Mouse (Mus musculus) MEL (cell line): ENCODE data around the gene Mis18a. TPM values are rescaled to one million over a fixed set of nuclear protein-coding genes. Genes with fewer than 3 reads are reported as not detected.

ENCODE experiments used
- DNase-seq: peaks from one replicate; pipeline ENCODE4 v3.0.0; 2011; ENCODE audit warnings: low read depth, low spot score
- H3K27ac ChIP-seq: 2 replicates; pipeline ENCODE4 v1.5.1; 2012; ENCODE audit warnings: low read depth, mild to moderate bottlenecking, control low read depth, low read length, moderate library complexity; ENCODE audit not compliant: control insufficient read depth
- H3K27me3 ChIP-seq, 2 experiments: fragments of 150-350 bp in 1 of 2; sonication (generic) in 1 of 2; 2 replicates each; pipeline ENCODE4 v1.6.1; 2012; ENCODE audit warnings: low read length in 2 of 2, mild to moderate bottlenecking in 2 of 2, improper control_type of control experiment in 1 of 2, moderate library complexity in 1 of 2; ENCODE audit not compliant: insufficient read depth in 2 of 2, control insufficient read depth in 1 of 2
- H3K36me3 ChIP-seq, 2 experiments: 2 replicates each; pipeline ENCODE4 v1.6.1; 2012 to 2014; ENCODE audit warnings: low read length in 2 of 2, improper control_type of control experiment in 1 of 2, inconsistent platforms in 1 of 2, mild to moderate bottlenecking in 1 of 2; ENCODE audit not compliant: insufficient read depth in 2 of 2, control insufficient read depth in 1 of 2
- H3K4me1 ChIP-seq, 2 experiments: fragments of 150-350 bp in 1 of 2; sonication (generic) in 1 of 2; 2 replicates each; pipeline ENCODE4 v1.6.1; 2012; ENCODE audit warnings: low read length in 2 of 2, improper control_type of control experiment in 1 of 2, mild to moderate bottlenecking in 1 of 2; ENCODE audit not compliant: insufficient read depth in 2 of 2, control insufficient read depth in 1 of 2
- H3K4me3 ChIP-seq, 2 experiments: fragments of 150-350 bp in 1 of 2; sonication (generic) in 1 of 2; 2 replicates each; pipeline ENCODE4 v1.5.1; 2012; ENCODE audit warnings: low read depth in 2 of 2, low read length in 2 of 2, mild to moderate bottlenecking in 2 of 2, moderate library complexity in 2 of 2, control low read depth in 1 of 2, improper control_type of control experiment in 1 of 2; ENCODE audit not compliant: control insufficient read depth in 1 of 2, insufficient read depth in 1 of 2
- H3K79me2 ChIP-seq: 2 replicates; pipeline ENCODE4 v1.6.1; 2012; ENCODE audit warnings: mild to moderate bottlenecking, low read length, moderate library complexity; ENCODE audit not compliant: control insufficient read depth, poor library complexity, insufficient read depth
- H3K9ac ChIP-seq: 2 replicates; pipeline ENCODE4 v1.6.1; 2012; ENCODE audit warnings: low read depth, mild to moderate bottlenecking, control low read depth, low read length, moderate library complexity; ENCODE audit not compliant: control insufficient read depth, poor library complexity, severe bottlenecking
- H3K9me3 ChIP-seq: fragments of 150-350 bp; sonication (generic); replicated peaks from 2 replicates; pipeline ENCODE4 v1.6.1; 2012; ENCODE audit warnings: mild to moderate bottlenecking, low read length, improper control_type of control experiment, moderate library complexity; ENCODE audit not compliant: insufficient read depth
- BHLHE40 ChIP-seq: IDR thresholded peaks from 2 replicates; pipeline ENCODE4 v1.6.1; 2012; ENCODE audit warnings: low read depth, mild to moderate bottlenecking, inconsistent platforms, low read length, improper control_type of control experiment, borderline replicate concordance
- CHD1 ChIP-seq: IDR thresholded peaks from 2 replicates; pipeline ENCODE4 v1.6.1; 2012; ENCODE audit warnings: low read depth, mild to moderate bottlenecking, inconsistent platforms, low read length, improper control_type of control experiment
- CHD2 ChIP-seq: IDR thresholded peaks from 2 replicates; pipeline ENCODE4 v1.6.1; 2011; ENCODE audit warnings: low read length, improper control_type of control experiment
- CTCF ChIP-seq, 3 experiments: IDR thresholded peaks in 2 of 3; conservative IDR thresholded peaks in 1 of 3; 2 replicates each; pipeline ENCODE4 v1.5.1; 2011 to 2012; ENCODE audit warnings: low read length in 3 of 3, low read depth in 2 of 3, mild to moderate bottlenecking in 2 of 3, improper control_type of control experiment in 1 of 3, inconsistent platforms in 1 of 3, mixed read lengths in 1 of 3, moderate library complexity in 1 of 3; ENCODE audit not compliant: control insufficient read depth in 1 of 3, insufficient read depth in 1 of 3, poor library complexity in 1 of 3, severe bottlenecking in 1 of 3
- ELF1 ChIP-seq: IDR thresholded peaks from 2 replicates; pipeline ENCODE4 v1.6.1; 2014; ENCODE audit warnings: low read depth, mild to moderate bottlenecking, inconsistent platforms, low read length, improper control_type of control experiment, moderate library complexity
- ETS1 ChIP-seq: IDR thresholded peaks from 2 replicates; pipeline ENCODE4 v1.6.1; 2012; ENCODE audit warnings: low read depth, mild to moderate bottlenecking, inconsistent platforms, low read length, improper control_type of control experiment, moderate library complexity
- GABPA ChIP-seq: IDR thresholded peaks from 2 replicates; pipeline ENCODE4 v1.6.1; 2012; ENCODE audit warnings: low read depth, mild to moderate bottlenecking, inconsistent platforms, low read length, improper control_type of control experiment, moderate library complexity
- MAFK ChIP-seq: IDR thresholded peaks from 2 replicates; pipeline ENCODE4 v1.6.1; 2011; ENCODE audit warnings: low read depth, mild to moderate bottlenecking, low read length, improper control_type of control experiment, borderline replicate concordance
- MAX ChIP-seq: IDR thresholded peaks from 2 replicates; pipeline ENCODE4 v1.6.1; 2011; ENCODE audit warnings: low read length, improper control_type of control experiment
- MAZ ChIP-seq: IDR thresholded peaks from 2 replicates; pipeline ENCODE4 v1.6.1; 2012; ENCODE audit warnings: low read depth, mild to moderate bottlenecking, inconsistent platforms, low read length, improper control_type of control experiment
- MYC ChIP-seq: IDR thresholded peaks from 2 replicates; pipeline ENCODE4 v1.6.1; 2011; ENCODE audit warnings: low read depth, mild to moderate bottlenecking, low read length, improper control_type of control experiment, moderate library complexity
- POLR2A ChIP-seq, 2 experiments: IDR thresholded peaks; 2 replicates each; pipeline ENCODE4 v1.6.1; 2011 to 2012; ENCODE audit warnings: low read length in 2 of 2, mild to moderate bottlenecking in 2 of 2, control low read depth in 1 of 2, improper control_type of control experiment in 1 of 2, low read depth in 1 of 2, moderate library complexity in 1 of 2; ENCODE audit not compliant: control insufficient read depth in 1 of 2, insufficient read depth in 1 of 2, poor library complexity in 1 of 2
- SMC3 ChIP-seq: IDR thresholded peaks from 2 replicates; pipeline ENCODE4 v1.6.1; 2011; ENCODE audit warnings: low read depth, low read length, improper control_type of control experiment
- TAL1 ChIP-seq: IDR thresholded peaks from 2 replicates; pipeline ENCODE4 v1.6.1; 2012; ENCODE audit warnings: mild to moderate bottlenecking, inconsistent platforms, low read length, moderate library complexity, mixed read lengths
- TCF12 ChIP-seq: IDR thresholded peaks from 2 replicates; pipeline ENCODE4 v1.6.1; 2014; ENCODE audit warnings: low read depth, mild to moderate bottlenecking, inconsistent platforms, low read length, improper control_type of control experiment, moderate library complexity
- UBTF ChIP-seq: IDR thresholded peaks from 2 replicates; pipeline ENCODE4 v1.6.1; 2012; ENCODE audit warnings: low read depth, mild to moderate bottlenecking, inconsistent platforms, low read length, improper control_type of control experiment, moderate library complexity, borderline replicate concordance; ENCODE audit not compliant: insufficient read depth
- USF2 ChIP-seq, 2 experiments: IDR thresholded peaks; 2 replicates each; pipeline ENCODE4 v1.6.1; 2011 to 2012; ENCODE audit warnings: improper control_type of control experiment in 2 of 2, low read length in 2 of 2, borderline replicate concordance in 1 of 2, inconsistent platforms in 1 of 2, low read depth in 1 of 2, mild to moderate bottlenecking in 1 of 2; ENCODE audit not compliant: insufficient read depth in 1 of 2
- ZKSCAN1 ChIP-seq: IDR thresholded peaks from 2 replicates; pipeline ENCODE4 v1.6.1; 2012; ENCODE audit warnings: low read depth, mild to moderate bottlenecking, inconsistent platforms, low read length, improper control_type of control experiment, moderate library complexity
- ZMIZ1 ChIP-seq: IDR thresholded peaks from 2 replicates; pipeline ENCODE4 v1.6.1; 2012; ENCODE audit warnings: low read depth, mild to moderate bottlenecking, inconsistent platforms, low read length, improper control_type of control experiment, moderate library complexity
- polyA plus RNA-seq, 2 experiments: library from polyadenylated mRNA; stranded (reverse) in 1 of 2; unstranded in 1 of 2; fragments of >175 nt in 1 of 2; fragments of >200 nt in 1 of 2; gene quantifications; 2 replicates each; pipeline versions ENCODE4 v1.2.1 to v1.2.4; 2012; ENCODE audit warnings: low replicate concordance in 2 of 2, low read depth in 1 of 2; ENCODE audit not compliant: insufficient read length in 2 of 2, insufficient read depth in 1 of 2, missing spikeins in 1 of 2
- total RNA-seq: library from RNA; depleted of rRNA; stranded (reverse); fragments of 300-350 nt; gene quantifications from 2 replicates; pipeline ENCODE4 v1.2.3, GENCODE M21; 2012

Gene Mis18a
- total and polyA plus RNA-seq, 3 experiments = 43.8 to 48.3 TPM; not detected in 1

GRCm38 (mm10) chr16:90759335-90759734 is 32.1 kb upstream of the Mis18a start:
- DNase-seq = peak; percentile 33
- H3K4me1 ChIP-seq = peaks cover 0 to 3% of the 10 kb centered on the region in 2 experiments; a peak in 2 of 4 replicates
- H3K79me2 ChIP-seq = no peaks in the 10 kb centered on the region
- H3K4me3 ChIP-seq = no peak overlapping the region
- H3K36me3 ChIP-seq = peaks cover 6 to 8% of the 10 kb centered on the region in 2 experiments
- no peaks in the 10 kb centered on the region for H3K27me3 ChIP-seq
- H3K9ac ChIP-seq = no peak overlapping the region
- H3K27ac ChIP-seq = no peak overlapping the region
- H3K9me3 ChIP-seq = no peaks in the 10 kb centered on the region
- TF ChIP-seq TCF12 (no peak), SMC3 (no peak), BHLHE40 (no peak), MAX (no peak), MAFK (no peak), MAZ (no peak), ZMIZ1 (no peak), ZKSCAN1 (no peak), TAL1 (no peak), ETS1 (no peak)

GRCm38 (mm10) chr16:90753386-90753941 is 26.3 kb upstream of the Mis18a start:
- Histone ChIP-seq H3K4me3 (no peak overlapping the region), H3K79me2 (no peaks in the 10 kb centered on the region), H3K9ac (no peak overlapping the region), H3K9me3 (no peaks in the 10 kb centered on the region), H3K27me3 (no peaks in the 10 kb centered on the region), H3K4me1 (peaks cover 0 to 8% of the 10 kb centered on the region in 2 experiments; a peak in 2 of 4 replicates), H3K36me3 (peaks cover 2 to 4% of the 10 kb centered on the region in 2 experiments), H3K27ac (no peak overlapping the region)
- TF ChIP-seq ZMIZ1 (no peak), SMC3 (no peak), MYC (no peak), GABPA (no peak), CHD1 (no peak), CHD2 (no peak), USF2 (IDR thresholded peaks at IDR 0.05; ENCODE audit: borderline replicate concordance in 1 of 2, insufficient read depth in 1 of 2, low read depth in 1 of 2, low read length in 2 of 2) (no peak), CTCF (IDR thresholded peaks at IDR 0.05 in 2 of 3, conservative IDR thresholded peaks at IDR 0.05 in 1 of 3; ENCODE audit: control insufficient read depth in 1 of 3, insufficient read depth in 1 of 3, low read depth in 2 of 3, low read length in 3 of 3, poor library complexity in 1 of 3, severe bottlenecking in 1 of 3) (no peak), POLR2A (IDR thresholded peaks at IDR 0.05; ENCODE audit: control insufficient read depth in 1 of 2, insufficient read depth in 1 of 2, low read depth in 1 of 2, low read length in 2 of 2, poor library complexity in 1 of 2) (no peak), ELF1 (no peak), UBTF (no peak), TAL1 (no peak)
- no peak for DNase-seq
